Mouse (Mus musculus) C3H10T1/2 (cell line): Measurements from ENCODE around the gene Lamtor2. TPM values are rescaled to one million over a fixed set of nuclear protein-coding genes. Genes with fewer than 3 reads are reported as not detected.

Source experiments
- polyA plus RNA-seq, 2 experiments: library from polyadenylated mRNA; unstranded; fragments of >200 nt; fragmentation: generic; extraction: Trizol; gene quantifications; one replicate each; pipeline ENCODE4 v1.2.1; 2012; ENCODE audit warnings: missing spikeins in 2 of 2

The Lamtor2 gene
- 100 to 1,000 TPM in 1 of 2 experiments, 10 to 100 TPM in 1; 61.0 to 244 TPM for polyA plus RNA-seq

GRCm38 (mm10) chr3:88552676-88553524, at the start of gene Lamtor2:
Lamtor2 (minus strand) TSS chr3:88553074.

GRCm38 (mm10) chr3:88575540-88575939, 22.7 kb upstream of the Lamtor2 start, which contains the start of gene Ssr2:
Ssr2 (plus strand) TSS chr3:88575876.

GRCm38 (mm10) chr3:88553525-88553879, 628 bp upstream of the Lamtor2 start, which contains the start of gene Ubqln4:
Ubqln4 (plus strand) TSS chr3:88553758.

GRCm38 (mm10) chr3:88548180-88548917, 4.5 kb downstream of the Lamtor2 start, which contains the start of gene Rab25:
Rab25 (minus strand) TSS chr3:88548300.

GRCm38 (mm10) chr3:88532299-88532674, 20.6 kb downstream of the Lamtor2 start, which contains the start of gene Mex3a:
Mex3a (plus strand) TSS chr3:88532395.

GRCm38 (mm10) chr3:88509692-88510420, 43.0 kb downstream of the Lamtor2 start, which contains the start of gene Lmna:
Lmna (minus strand) TSS chr3:88509956.

Other genes starting within 250 kb of the Lamtor2 start
- gene Glmp, start 228.1 kb downstream of the Lamtor2 start, polyA plus RNA-seq: 100 to 1,000 TPM; 246 to 254 TPM
- 1 to 10 TPM; 1.5 to 2.2 TPM for gene Tmem79, start 216.9 kb downstream of the Lamtor2 start, polyA plus RNA-seq
- gene Smg5, start 216.8 kb downstream of the Lamtor2 start, polyA plus RNA-seq: 10 to 100 TPM; 27.4 to 29.6 TPM
- gene Paqr6, start 188.5 kb downstream of the Lamtor2 start, polyA plus RNA-seq: not detected
- gene Bglap3, start 180.3 kb downstream of the Lamtor2 start, polyA plus RNA-seq: under 1 TPM; 0.14 to 0.27 TPM
- under 1 TPM; 0.18 to 0.38 TPM for gene Bglap2, start 174.4 kb downstream of the Lamtor2 start, polyA plus RNA-seq
- under 1 TPM; 0.22 to 0.27 TPM for gene Bglap, start 168.6 kb downstream of the Lamtor2 start, polyA plus RNA-seq
- gene Pmf1, start 142.7 kb downstream of the Lamtor2 start, polyA plus RNA-seq: 100 to 1,000 TPM; 110 to 188 TPM
- gene Slc25a44, start 127.9 kb downstream of the Lamtor2 start, polyA plus RNA-seq: 10 to 100 TPM in 1 of 2 experiments, 1 to 10 TPM in 1; 7.9 to 21.7 TPM
- gene Sema4a, start 91.9 kb downstream of the Lamtor2 start, polyA plus RNA-seq: 1 to 10 TPM in 1 of 2 experiments, under 1 TPM in 1; 0.44 to 2.2 TPM
- 1,000 to 10,000 TPM in 1 of 2 experiments, 100 to 1,000 TPM in 1; 785 to 1,633 TPM for gene Lmna, start 43.1 kb downstream of the Lamtor2 start, polyA plus RNA-seq
- gene Mex3a, start 20.7 kb downstream of the Lamtor2 start, polyA plus RNA-seq: 10 to 100 TPM in 1 of 2 experiments, 1 to 10 TPM in 1; 1.7 to 18.5 TPM
- gene Rab25, start 4.8 kb downstream of the Lamtor2 start, polyA plus RNA-seq: under 1 TPM in 1 of 2 experiments, not detected in 1; 0.12 TPM
- gene Ubqln4, start 684 bp upstream of the Lamtor2 start, polyA plus RNA-seq: 10 to 100 TPM; 21.9 to 24.2 TPM
- gene Ssr2, start 22.8 kb upstream of the Lamtor2 start, polyA plus RNA-seq: 100 to 1,000 TPM; 288 to 443 TPM
- gene Arhgef2, start 52.9 kb upstream of the Lamtor2 start, polyA plus RNA-seq: 10 to 100 TPM; 17.2 to 54.4 TPM
- gene Rxfp4, start 100.1 kb upstream of the Lamtor2 start, polyA plus RNA-seq: under 1 TPM in 1 of 2 experiments, not detected in 1; 0.05 TPM
- gene Khdc4, start 132.7 kb upstream of the Lamtor2 start, polyA plus RNA-seq: 10 to 100 TPM in 1 of 2 experiments, 1 to 10 TPM in 1; 1.5 to 16.2 TPM
- 10 to 100 TPM; 28.8 to 63.7 TPM for gene Rit1, start 163.8 kb upstream of the Lamtor2 start, polyA plus RNA-seq
- 1 to 10 TPM in 1 of 2 experiments, under 1 TPM in 1; 0.20 to 5.2 TPM for gene Syt11, start 222.1 kb upstream of the Lamtor2 start, polyA plus RNA-seq